Mouse (Mus musculus) lung, postnatal 0 days (tissue): ENCODE measurements at regions not wholly inside any gene's neighbourhood (a gene's known extent, or its start where the extent isn't known, plus 50 kb on each side); places are given as distances from the start of the nearest gene placed in this dataset.

Experiments used
- CTCF ChIP-seq: IDR thresholded peaks from 2 replicates; pipeline ENCODE4 v1.5.1; 2016; ENCODE audit warnings: antibody characterized with exemption, mild to moderate bottlenecking
- EP300 ChIP-seq: IDR thresholded peaks from 2 replicates; pipeline ENCODE4 v1.6.1; 2016; ENCODE audit warnings: antibody characterized with exemption, mild to moderate bottlenecking, control low read depth

DNA sequence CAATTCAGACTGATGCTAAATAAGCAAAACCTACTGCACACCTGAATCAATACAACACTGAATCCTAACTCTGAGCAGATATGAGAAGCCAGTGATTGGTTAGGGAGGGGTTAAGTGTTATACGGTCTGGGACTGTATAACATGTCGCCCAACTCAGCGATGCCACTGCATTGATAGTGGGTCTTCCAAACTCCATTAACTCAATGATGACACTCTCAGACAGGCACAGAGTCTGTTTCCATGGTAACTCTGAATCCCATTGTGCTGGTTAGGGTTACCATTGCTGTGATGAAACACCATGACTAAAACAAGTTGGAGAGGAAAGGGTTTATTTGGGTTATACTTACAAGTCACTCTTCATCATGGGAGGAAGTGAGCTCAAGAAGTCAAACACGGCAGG lies 424.5 kb downstream of the Cbln4 start:
- TF ChIP-seq CTCF (no peak), EP300 (no peak)
